Mouse (Mus musculus) embryo, embryonic 9.5 days (tissue): ENCODE data around the gene Kat2a.
"Not testable (repeated sequence)": the region's sequence is repeated elsewhere in the genome, so short reads cannot be mapped to it uniquely, and the experiment has no call there.

Experiments used
- DNase-seq: peaks from one replicate; pipeline ENCODE4 v3.0.0-alpha.2; 2017; ENCODE audit errors: extremely low spot score

The Kat2a gene

DNA sequence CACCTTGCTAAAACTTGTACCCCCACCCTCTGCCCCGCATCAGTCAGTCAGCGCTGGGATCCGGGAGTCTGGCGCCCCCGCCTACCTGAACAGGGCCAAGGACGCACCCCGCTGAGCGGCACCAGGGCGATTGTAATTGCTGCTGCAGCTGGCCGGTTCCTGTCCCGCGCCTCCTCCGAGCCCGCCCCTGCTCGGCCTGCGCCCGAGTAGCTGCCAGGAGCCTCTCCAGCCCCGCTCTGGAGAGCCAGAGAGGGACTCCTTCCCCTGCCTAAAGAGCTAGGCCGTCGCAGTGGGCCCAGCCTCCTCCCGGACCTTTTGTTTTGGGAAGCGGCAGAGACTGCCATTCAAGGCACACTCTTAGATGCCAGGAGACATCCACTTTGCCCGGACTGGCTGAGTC is 39.1 kb downstream of the Kat2a start:
- peak; percentile 39 for DNase-seq

- no peak for DNase-seq
Measured at GRCm38 (mm10) chr11:100671956-100672355, 40.3 kb downstream of the Kat2a start.

DNA sequence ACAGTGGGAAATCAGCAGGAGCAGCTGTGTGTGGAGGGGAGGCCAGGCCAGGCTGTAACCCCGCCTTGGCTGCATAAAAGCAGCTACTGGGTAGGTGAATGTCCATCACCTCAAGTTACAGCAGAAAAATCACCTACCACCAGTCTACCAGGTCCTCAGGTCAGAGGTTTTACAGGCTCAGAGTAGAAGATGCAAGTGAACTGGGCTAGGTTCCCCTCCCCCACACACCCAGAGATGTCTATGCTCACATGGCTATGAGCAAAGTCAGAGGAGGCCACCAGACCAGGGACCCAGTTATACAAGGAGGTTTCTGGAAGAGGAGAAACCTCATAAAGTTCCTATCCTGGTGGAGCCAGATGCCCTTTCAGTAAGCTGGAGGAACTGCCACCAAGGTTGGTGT is 41.2 kb downstream of the Kat2a start:
- no peak for DNase-seq

GRCm38 (mm10) chr11:100659806-100660205 is 52.5 kb downstream of the Kat2a start:
- no peak for DNase-seq

GRCm38 (mm10) chr11:100656458-100656857 is 55.8 kb downstream of the Kat2a start:
- DNase-seq = peak; percentile 37

DNA sequence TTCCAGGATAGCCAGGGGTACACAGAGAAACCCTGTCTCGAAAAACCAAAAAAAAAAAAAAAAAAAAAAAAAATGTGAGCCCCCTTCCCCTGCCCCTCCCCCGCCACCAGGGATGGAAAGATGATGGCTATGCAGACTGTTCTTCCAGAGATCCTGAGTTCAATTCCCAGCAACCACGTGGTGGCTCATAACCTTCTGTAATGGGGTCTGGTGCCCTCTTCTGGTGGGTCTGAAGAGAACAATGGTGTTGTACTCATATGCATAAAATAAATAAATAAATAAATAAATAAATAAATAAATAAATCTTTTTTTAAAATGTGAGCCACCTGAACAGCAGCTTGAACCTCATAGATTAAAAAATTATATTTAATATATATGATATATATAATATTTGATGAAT is 56.7 kb downstream of the Kat2a start:
- DNase-seq = not testable (repeated sequence)
